Mouse (Mus musculus) stomach, embryonic 14.5 days (tissue): Measurements from ENCODE around the gene Akap13. TPM values are rescaled to one million over a fixed set of nuclear protein-coding genes. Genes with fewer than 3 reads are reported as not detected.
"Not testable (repeated sequence)": the region's sequence is repeated elsewhere in the genome, so short reads cannot be mapped to it uniquely, and the experiment has no call there.

Experiments
- ATAC-seq: fragments of 200-750 bp; cut with Nextera tagmentation; 2 replicates; pipeline ENCODE4 v1.8.0; 2017; ENCODE audit warnings: low read depth, moderate TSS enrichment; ENCODE audit not compliant: insufficient number of reproducible peaks, insufficient read depth, low FRiP score
- H3K27ac ChIP-seq: fragments of 300-500 bp; sonication (generic); 2 replicates; pipeline ENCODE4 v1.5.1; 2014; ENCODE audit warnings: mild to moderate bottlenecking, low read length, moderate library complexity, mixed read lengths
- H3K27me3 ChIP-seq: fragments of 300-500 bp; sonication (generic); 2 replicates; pipeline ENCODE4 v1.6.1; 2014; ENCODE audit warnings: low read length, control low read depth, mixed read lengths; ENCODE audit not compliant: control insufficient read depth, insufficient read depth
- H3K36me3 ChIP-seq: fragments of 300-500 bp; sonication (generic); 2 replicates; pipeline ENCODE4 v1.6.1; 2014; ENCODE audit warnings: mild to moderate bottlenecking, control low read depth, low read length, moderate library complexity, mixed read lengths; ENCODE audit not compliant: control insufficient read depth, insufficient read depth
- H3K4me1 ChIP-seq: fragments of 300-500 bp; sonication (generic); 2 replicates; pipeline ENCODE4 v1.6.1; 2014; ENCODE audit warnings: low read length, control low read depth, mixed read lengths; ENCODE audit not compliant: control insufficient read depth, insufficient read depth
- H3K4me2 ChIP-seq: fragments of 300-500 bp; sonication (generic); replicated peaks from 2 replicates; pipeline ENCODE4 v1.6.1; 2014; ENCODE audit warnings: low read depth, low read length, control low read depth
- H3K4me3 ChIP-seq: fragments of 300-500 bp; sonication (generic); 2 replicates; pipeline ENCODE4 v1.5.1; 2014; ENCODE audit warnings: low read depth, low read length, control low read depth
- H3K9ac ChIP-seq: fragments of 300-500 bp; sonication (generic); replicated peaks from 2 replicates; pipeline ENCODE4 v1.6.1; 2014; ENCODE audit warnings: low read depth, mild to moderate bottlenecking, control low read depth, low read length, moderate library complexity, mixed read lengths
- H3K9me3 ChIP-seq: fragments of 300-500 bp; sonication (generic); 2 replicates; pipeline ENCODE4 v1.6.1; 2016; ENCODE audit warnings: low read depth, low read length, control low read depth; ENCODE audit not compliant: control insufficient read depth
- WGBS: fragments of 180-500 bp; shearing (Covaris S2); extraction: QIAGEN DNeasy Blood & Tissue Kit; methylation state at CpG from one replicate; pipeline ENCODE4 v1.1.7; 2014; 5-methylcytosine and 5-hydroxymethylcytosine counted together
- polyA plus RNA-seq: library from polyadenylated mRNA; unstranded; fragments of >200 nt; fragmentation: Nextera tagmentation; extraction: Ambion mirVana; gene quantifications from 2 replicates; pipeline ENCODE4 v1.2.1, GENCODE M21; 2014

The Akap13 gene
- polyA plus RNA-seq, 1 experiment from 2014 or later = 74.0 TPM

DNA sequence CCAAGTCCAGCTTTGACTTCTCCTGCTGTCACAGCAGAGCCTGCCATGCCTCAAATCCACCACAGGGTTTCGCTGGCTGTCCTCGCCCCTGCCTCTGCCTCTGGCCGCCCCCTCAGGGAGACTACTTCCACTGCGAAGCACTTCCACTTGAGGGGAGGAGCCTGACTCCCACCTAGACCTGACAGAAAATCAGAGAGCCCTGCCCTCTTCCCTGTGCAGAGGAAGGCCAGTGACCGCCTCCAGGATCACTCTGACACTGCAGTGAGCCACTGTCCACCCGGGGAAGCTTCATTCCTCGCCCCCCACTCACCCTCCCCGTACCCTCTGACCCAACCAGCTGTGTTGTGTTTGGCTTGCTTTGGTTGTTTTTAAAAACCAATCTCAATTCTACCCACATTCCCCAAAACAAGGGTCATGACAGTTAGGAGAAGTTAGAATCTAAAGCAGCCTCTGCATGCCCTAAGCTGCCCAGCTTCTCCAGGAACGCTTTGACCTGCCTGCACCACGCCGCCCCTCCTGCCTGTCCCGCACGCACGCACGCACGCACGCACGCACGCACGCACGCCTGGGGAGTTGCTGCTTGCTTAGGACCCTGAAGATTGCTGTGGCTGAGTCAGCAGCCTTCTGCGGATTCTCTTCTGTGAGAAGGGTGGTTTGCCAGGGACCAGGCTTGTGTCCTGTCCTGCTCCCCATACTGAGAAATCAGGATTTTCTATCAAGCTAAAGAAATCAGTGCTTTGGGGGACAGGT lies 297.3 kb downstream of the Akap13 start:
- Histone ChIP-seq H3K36me3 (peaks cover 37% of the 10 kb centered on the region), H3K9me3 (no peaks in the 10 kb centered on the region), H3K9ac (no peak overlapping the region), H3K4me2 (no peak overlapping the region), H3K27ac (no peak overlapping the region), H3K4me3 (no peak overlapping the region), H3K27me3 (no peaks in the 10 kb centered on the region), H3K4me1 (no peaks in the 10 kb centered on the region)
- no peak for ATAC-seq
- WGBS = 59% methylated on average over 22 of the region's 22 CpGs

DNA sequence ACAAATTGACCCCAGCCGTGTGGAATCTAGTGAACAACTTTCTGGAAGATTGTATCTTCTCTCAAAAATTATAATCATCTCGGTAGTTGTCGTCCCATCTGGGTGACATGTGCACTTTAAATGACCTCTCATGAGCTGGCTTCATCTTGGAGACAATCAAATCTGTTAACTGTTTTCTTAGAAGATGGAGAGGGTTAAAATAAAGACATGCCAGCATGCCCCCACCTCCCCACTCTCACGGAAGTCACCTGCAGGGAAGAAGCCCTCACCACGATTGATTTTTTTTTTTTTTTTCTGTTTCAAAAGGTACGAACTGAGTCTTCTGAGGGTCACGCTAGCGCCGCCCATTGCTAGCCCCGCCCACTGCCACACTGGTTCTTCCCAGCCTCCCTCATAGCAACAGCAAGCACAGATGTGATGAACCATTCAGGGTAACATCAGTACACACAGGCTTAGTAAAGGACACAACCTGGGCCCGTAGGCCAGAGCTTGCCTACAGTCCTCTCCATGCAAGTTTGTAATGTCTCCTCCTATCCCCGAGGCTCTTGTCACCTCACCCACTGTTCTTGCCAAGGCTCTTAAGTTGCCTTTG lies 298.0 kb downstream of the Akap13 start:
- no peak for ATAC-seq
- 40% methylated on average over 12 of the region's 12 CpGs for WGBS
- H3K4me2 ChIP-seq = no peak overlapping the region
- no peak overlapping the region for H3K27ac ChIP-seq
- no peaks in the 10 kb centered on the region for H3K27me3 ChIP-seq
- H3K4me3 ChIP-seq = no peak overlapping the region
- H3K36me3 ChIP-seq = peaks cover 30% of the 10 kb centered on the region
- no peaks in the 10 kb centered on the region for H3K4me1 ChIP-seq
- no peaks in the 10 kb centered on the region for H3K9me3 ChIP-seq
- H3K9ac ChIP-seq = no peak overlapping the region

GRCm38 (mm10) chr7:75754587-75755499 lies 299.5 kb downstream of the Akap13 start:
- H3K4me3 ChIP-seq = no peak overlapping the region
- H3K27ac ChIP-seq = no peak overlapping the region
- H3K36me3 ChIP-seq = peaks cover 16% of the 10 kb centered on the region; the same call in 1 of the 2 replicates
- H3K9me3 ChIP-seq = no peaks in the 10 kb centered on the region
- H3K27me3 ChIP-seq = no peaks in the 10 kb centered on the region
- no peak for ATAC-seq
- 61% methylated on average over 8 of the region's 8 CpGs for WGBS
- no peaks in the 10 kb centered on the region for H3K4me1 ChIP-seq
- no peak overlapping the region for H3K9ac ChIP-seq
- no peak overlapping the region for H3K4me2 ChIP-seq

DNA sequence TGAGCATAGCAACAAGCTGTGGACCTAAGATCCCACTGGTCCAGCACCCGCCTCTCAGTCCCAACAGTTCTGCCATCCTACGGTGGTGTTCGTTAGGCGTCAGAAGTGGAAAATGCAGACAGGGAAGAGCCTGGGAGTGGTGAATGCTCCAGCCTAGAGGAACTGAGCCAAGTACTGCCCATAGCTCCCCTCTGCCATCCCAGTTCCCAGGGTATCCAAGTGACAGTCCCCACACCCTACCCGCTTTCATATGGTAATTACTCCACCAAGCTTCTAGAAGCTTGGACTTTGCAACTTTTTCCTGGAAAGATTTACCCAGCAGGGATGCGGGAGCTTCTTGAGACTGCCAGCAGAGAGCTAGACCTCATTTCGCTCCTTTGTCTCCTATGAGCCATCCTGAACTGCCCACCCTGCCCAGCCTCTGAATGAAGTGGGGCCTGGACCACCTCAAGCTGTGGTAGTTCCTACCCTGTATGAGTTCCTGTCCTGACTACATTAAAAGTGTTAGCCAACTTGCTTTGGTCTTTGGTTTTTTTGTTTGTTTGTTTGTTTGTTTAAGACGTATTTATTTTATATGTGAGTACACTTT lies 300.6 kb downstream of the Akap13 start:
- Histone ChIP-seq H3K4me2 (no peak overlapping the region), H3K4me3 (no peak overlapping the region), H3K27me3 (no peaks in the 10 kb centered on the region), H3K36me3 (peaks cover 9% of the 10 kb centered on the region; the same call in 1 of the 2 replicates), H3K27ac (no peak overlapping the region), H3K9ac (no peak overlapping the region), H3K9me3 (no peaks in the 10 kb centered on the region), H3K4me1 (no peaks in the 10 kb centered on the region)
- no peak for ATAC-seq
- WGBS = 88% methylated on average over 8 of the region's 8 CpGs

GRCm38 (mm10) chr7:75759992-75760514 lies 304.7 kb downstream of the Akap13 start:
- ATAC-seq = no peak
- Histone ChIP-seq H3K4me2 (no peak overlapping the region), H3K36me3 (no peaks in the 10 kb centered on the region), H3K27ac (no peak overlapping the region), H3K9me3 (no peaks in the 10 kb centered on the region), H3K4me1 (no peaks in the 10 kb centered on the region), H3K9ac (no peak overlapping the region), H3K27me3 (no peaks in the 10 kb centered on the region), H3K4me3 (no peak overlapping the region)
- 79% methylated on average over 7 of the region's 7 CpGs for WGBS

GRCm38 (mm10) chr7:75760661-75761319 lies 305.5 kb downstream of the Akap13 start:
- H3K27me3 ChIP-seq, H3K4me1 ChIP-seq, H3K9ac ChIP-seq, H3K9me3 ChIP-seq, H3K4me3 ChIP-seq, H3K36me3 ChIP-seq, H3K4me2 ChIP-seq, H3K27ac ChIP-seq: not testable (repeated sequence)
- 0 out of 2 replicates have a peak, but pooled peaks have one; percentile 42 for ATAC-seq
- 45% methylated on average over 4 of the region's 4 CpGs for WGBS

GRCm38 (mm10) chr7:75762225-75762624 lies 306.9 kb downstream of the Akap13 start:
- not testable (repeated sequence) for H3K9me3 ChIP-seq, H3K4me3 ChIP-seq, H3K4me2 ChIP-seq, H3K36me3 ChIP-seq, H3K27ac ChIP-seq, H3K27me3 ChIP-seq, ATAC-seq, H3K4me1 ChIP-seq, H3K9ac ChIP-seq
- WGBS = 100% methylated on average over 1 of the region's 2 CpGs
